Mouse (Mus musculus): ENCODE data around the gene Ptbp2. TPM values are rescaled to one million over a fixed set of nuclear protein-coding genes. Genes with fewer than 3 reads are reported as not detected.

The Ptbp2 gene
- polyA plus RNA-seq, 1 experiment from 2014 or later: 26.8 TPM

DNA sequence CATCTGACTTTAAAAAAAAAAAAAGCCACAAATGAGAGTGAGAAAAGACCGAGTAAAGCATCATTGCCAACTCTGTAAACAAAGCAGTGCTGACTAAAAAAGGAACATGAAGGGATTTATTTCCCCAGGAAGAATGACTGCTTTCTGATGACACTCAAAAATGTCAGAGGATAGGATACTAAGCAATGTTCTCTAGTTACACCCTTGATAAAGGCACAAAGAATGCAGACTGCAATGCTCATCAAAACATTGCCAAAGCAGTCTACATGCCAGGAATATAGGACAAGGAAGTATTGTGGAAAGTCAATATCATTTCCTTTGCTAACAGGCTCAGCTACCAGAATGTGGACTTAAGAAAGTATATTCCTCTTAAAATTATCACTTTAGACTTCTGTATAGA is 38.5 kb downstream of the Ptbp2 start:
- TF ChIP-seq EP300 (optimal IDR thresholded peaks at IDR 0.05) (no peak), CTCF (IDR thresholded peaks at IDR 0.05; ENCODE audit: low read depth) (no peak)
- Histone ChIP-seq H3K36me3 (ENCODE audit: control insufficient read depth, insufficient read depth, low read length) (no peaks in the 10 kb centered on the region), H3K9ac (ENCODE audit: low read length) (no peak overlapping the region), H3K27me3 (ENCODE audit: control insufficient read depth, insufficient read depth, low read length) (no peaks in the 10 kb centered on the region), H3K4me3 (ENCODE audit: low read depth, low read length) (no peak overlapping the region), H3K4me2 (replicated peaks; ENCODE audit: low read depth) (no peak overlapping the region), H3K4me1 (replicated peaks; ENCODE audit: control insufficient read depth, insufficient read depth) (no peaks in the 10 kb centered on the region), H3K27ac (replicated peaks) (no peak overlapping the region), H3K9me3 (ENCODE audit: control insufficient read depth, low read length) (no peaks in the 10 kb centered on the region)
- DNase-seq (ENCODE audit: low spot score) (no peak), ATAC-seq (ENCODE audit: low FRiP score, low TSS enrichment) (no peak)
- WGBS: 23% methylated on average over 1 of the region's 1 CpGs

DNA sequence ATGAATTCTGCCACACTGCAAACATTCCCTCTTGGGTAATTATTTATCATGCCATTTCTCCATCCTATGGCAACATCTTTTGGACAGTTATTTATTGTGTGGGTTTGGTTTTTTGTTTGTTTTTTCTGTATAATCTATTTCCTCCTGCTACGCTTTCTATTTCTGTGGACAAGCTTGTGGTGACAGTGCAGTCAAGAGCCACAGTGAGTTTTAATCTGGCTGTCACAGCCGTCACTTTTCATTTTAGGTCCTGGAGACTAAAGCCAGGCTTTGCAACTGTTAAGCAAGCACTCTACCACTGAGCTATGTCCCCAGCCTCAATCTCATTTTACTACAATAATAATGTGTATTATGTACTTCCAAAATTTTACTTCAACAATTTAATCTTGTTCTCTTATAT is 54.4 kb downstream of the Ptbp2 start:
- H3K27ac ChIP-seq (replicated peaks): no peak overlapping the region
- H3K9ac ChIP-seq (ENCODE audit: low read length): no peak overlapping the region
- H3K36me3 ChIP-seq (ENCODE audit: control insufficient read depth, insufficient read depth, low read length): no peaks in the 10 kb centered on the region
- no peak overlapping the region for H3K4me2 ChIP-seq (replicated peaks; ENCODE audit: low read depth)
- no peaks in the 10 kb centered on the region for H3K4me1 ChIP-seq (replicated peaks; ENCODE audit: control insufficient read depth, insufficient read depth)
- no peaks in the 10 kb centered on the region for H3K9me3 ChIP-seq (ENCODE audit: control insufficient read depth, low read length)
- ATAC-seq (ENCODE audit: low FRiP score, low TSS enrichment): no peak
- no peak for TF ChIP-seq CTCF (IDR thresholded peaks at IDR 0.05; ENCODE audit: low read depth)
- no peak for TF ChIP-seq EP300 (optimal IDR thresholded peaks at IDR 0.05)
- WGBS: 74% methylated on average over 2 of the region's 2 CpGs
- no peaks in the 10 kb centered on the region for H3K27me3 ChIP-seq (ENCODE audit: control insufficient read depth, insufficient read depth, low read length)
- H3K4me3 ChIP-seq (ENCODE audit: low read depth, low read length): no peak overlapping the region
- no peak for DNase-seq (ENCODE audit: low spot score)

- Histone ChIP-seq H3K9me3 (ENCODE audit: control insufficient read depth, low read length) (no peaks in the 10 kb centered on the region), H3K4me3 (ENCODE audit: low read depth, low read length) (no peak overlapping the region), H3K27ac (replicated peaks) (no peak overlapping the region), H3K27me3 (ENCODE audit: control insufficient read depth, insufficient read depth, low read length) (no peaks in the 10 kb centered on the region), H3K4me1 (replicated peaks; ENCODE audit: control insufficient read depth, insufficient read depth) (no peaks in the 10 kb centered on the region), H3K36me3 (ENCODE audit: control insufficient read depth, insufficient read depth, low read length) (no peaks in the 10 kb centered on the region), H3K4me2 (replicated peaks; ENCODE audit: low read depth) (no peak overlapping the region), H3K9ac (ENCODE audit: low read length) (no peak overlapping the region)
- 90% methylated on average over 5 of the region's 5 CpGs for WGBS
- ATAC-seq (ENCODE audit: low FRiP score, low TSS enrichment): 0 out of 2 replicates have a peak, but pooled peaks have one; percentile 18
- DNase-seq (ENCODE audit: low spot score): no peak
- TF ChIP-seq CTCF (IDR thresholded peaks at IDR 0.05; ENCODE audit: low read depth) (no peak), EP300 (optimal IDR thresholded peaks at IDR 0.05) (no peak)
Measured at GRCm38 (mm10) chr3:119712066-119712465, 72.2 kb downstream of the Ptbp2 start.

DNA sequence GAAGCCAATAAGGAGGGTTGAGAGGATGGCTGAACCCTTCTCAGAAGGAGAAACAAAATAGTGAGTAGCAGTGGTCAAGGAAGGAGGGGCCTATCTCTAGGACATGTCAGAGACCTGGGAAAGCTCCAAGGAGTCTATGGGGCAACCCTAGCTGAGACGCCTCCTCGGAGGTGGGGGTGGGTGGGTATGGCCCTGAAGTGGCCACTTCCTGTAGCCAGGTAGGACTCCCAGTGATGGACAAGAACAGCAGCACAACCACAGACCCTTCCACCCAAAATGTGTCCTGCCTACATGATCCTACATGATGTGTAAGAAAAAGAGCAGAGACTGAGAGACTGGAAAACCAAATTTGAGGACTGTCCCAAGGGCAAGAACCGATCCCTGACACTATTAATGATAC is 72.8 kb downstream of the Ptbp2 start:
- Histone ChIP-seq H3K4me1 (replicated peaks; ENCODE audit: control insufficient read depth, insufficient read depth) (no peaks in the 10 kb centered on the region), H3K4me2 (replicated peaks; ENCODE audit: low read depth) (no peak overlapping the region), H3K9me3 (ENCODE audit: control insufficient read depth, low read length) (no peaks in the 10 kb centered on the region), H3K9ac (ENCODE audit: low read length) (no peak overlapping the region), H3K36me3 (ENCODE audit: control insufficient read depth, insufficient read depth, low read length) (no peaks in the 10 kb centered on the region), H3K27ac (replicated peaks) (no peak overlapping the region), H3K27me3 (ENCODE audit: control insufficient read depth, insufficient read depth, low read length) (no peaks in the 10 kb centered on the region), H3K4me3 (ENCODE audit: low read depth, low read length) (no peak overlapping the region)
- TF ChIP-seq EP300 (optimal IDR thresholded peaks at IDR 0.05) (no peak), CTCF (IDR thresholded peaks at IDR 0.05; ENCODE audit: low read depth) (no peak)
- no peak for DNase-seq (ENCODE audit: low spot score)
- WGBS: 92% methylated on average over 3 of the region's 3 CpGs
- ATAC-seq (ENCODE audit: low FRiP score, low TSS enrichment): no peak

- DNase-seq (ENCODE audit: low spot score) (no peak), ATAC-seq (ENCODE audit: low FRiP score, low TSS enrichment) (no peak)
- TF ChIP-seq CTCF (IDR thresholded peaks at IDR 0.05; ENCODE audit: low read depth) (no peak), EP300 (optimal IDR thresholded peaks at IDR 0.05) (no peak)
- Histone ChIP-seq H3K4me3 (ENCODE audit: low read depth, low read length) (no peak overlapping the region), H3K4me2 (replicated peaks; ENCODE audit: low read depth) (no peak overlapping the region), H3K9ac (ENCODE audit: low read length) (no peak overlapping the region), H3K9me3 (ENCODE audit: control insufficient read depth, low read length) (no peaks in the 10 kb centered on the region), H3K4me1 (replicated peaks; ENCODE audit: control insufficient read depth, insufficient read depth) (no peaks in the 10 kb centered on the region), H3K27me3 (ENCODE audit: control insufficient read depth, insufficient read depth, low read length) (no peaks in the 10 kb centered on the region), H3K36me3 (ENCODE audit: control insufficient read depth, insufficient read depth, low read length) (no peaks in the 10 kb centered on the region), H3K27ac (replicated peaks) (no peak overlapping the region)
- 13% methylated on average over 3 of the region's 3 CpGs for WGBS
Measured at GRCm38 (mm10) chr3:119701467-119701866, 82.8 kb downstream of the Ptbp2 start.

- H3K4me3 ChIP-seq (ENCODE audit: low read depth, low read length): no peak overlapping the region
- no peaks in the 10 kb centered on the region for H3K9me3 ChIP-seq (ENCODE audit: control insufficient read depth, low read length)
- WGBS: 44% methylated on average over 6 of the region's 6 CpGs
- no peak overlapping the region for H3K27ac ChIP-seq (replicated peaks)
- no peaks in the 10 kb centered on the region for H3K36me3 ChIP-seq (ENCODE audit: control insufficient read depth, insufficient read depth, low read length)
- H3K27me3 ChIP-seq (ENCODE audit: control insufficient read depth, insufficient read depth, low read length): no peaks in the 10 kb centered on the region
- no peaks in the 10 kb centered on the region for H3K4me1 ChIP-seq (replicated peaks; ENCODE audit: control insufficient read depth, insufficient read depth)
- no peak for ATAC-seq (ENCODE audit: low FRiP score, low TSS enrichment)
- H3K4me2 ChIP-seq (replicated peaks; ENCODE audit: low read depth): no peak overlapping the region; the same call in 1 of the 2 replicates
- TF ChIP-seq CTCF (IDR thresholded peaks at IDR 0.05; ENCODE audit: low read depth): no peak
- no peak for TF ChIP-seq EP300 (optimal IDR thresholded peaks at IDR 0.05)
- no peak overlapping the region for H3K9ac ChIP-seq (ENCODE audit: low read length)
- no peak for DNase-seq (ENCODE audit: low spot score)
Measured at GRCm38 (mm10) chr3:119684741-119685140, 99.5 kb downstream of the Ptbp2 start.

Small RNA genes within 50 kb of the gene (microRNA-seq; reads per million reads assigned to microRNA genes)
- not detected for gene Gm24744
